Mouse (Mus musculus): ENCODE results near the gene Sin3b.

Gene Sin3b

DNA sequence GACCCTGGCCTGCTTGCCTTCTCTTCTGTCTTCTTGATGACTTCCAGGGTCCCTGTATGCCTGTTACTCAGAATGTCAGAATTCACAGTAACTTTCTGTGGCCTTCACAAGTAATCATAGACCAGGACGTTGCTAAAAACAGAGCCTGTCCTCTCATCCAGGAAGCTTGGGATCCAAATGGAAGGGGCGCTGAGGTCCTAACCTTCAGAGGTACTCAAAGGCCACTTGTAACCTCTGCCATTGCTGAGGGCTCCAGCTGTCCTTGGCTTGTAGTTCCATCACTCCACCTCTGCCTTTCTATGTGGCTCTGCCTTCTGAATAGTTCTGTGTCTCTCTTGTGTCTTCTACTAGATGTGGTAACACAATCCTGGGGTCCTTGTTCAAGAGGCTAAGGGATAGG lies 30.7 kb downstream of the Sin3b start:
- DNase-seq (ENCODE audit: low spot score) = no peak

DNA sequence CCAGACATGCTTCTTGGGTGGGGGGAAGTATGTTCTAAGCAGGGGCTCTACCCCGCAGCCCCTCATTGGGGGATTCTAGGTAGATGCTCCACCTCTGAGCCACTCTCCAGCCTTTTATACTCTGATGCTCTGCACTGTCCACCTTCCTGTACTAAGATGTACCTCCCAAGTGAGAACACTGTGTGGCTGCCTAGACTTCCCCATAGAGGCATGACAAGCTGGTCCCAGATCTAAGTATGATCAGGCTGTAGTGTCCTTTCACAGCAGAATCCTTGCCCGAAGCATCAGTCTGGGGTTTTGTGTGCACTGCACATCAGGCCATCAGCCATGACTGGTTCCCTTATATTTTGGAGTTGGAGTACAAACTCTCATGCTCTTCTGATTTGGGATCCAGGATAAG lies 32.9 kb downstream of the Sin3b start:
- no peak for DNase-seq (ENCODE audit: low spot score)

DNA sequence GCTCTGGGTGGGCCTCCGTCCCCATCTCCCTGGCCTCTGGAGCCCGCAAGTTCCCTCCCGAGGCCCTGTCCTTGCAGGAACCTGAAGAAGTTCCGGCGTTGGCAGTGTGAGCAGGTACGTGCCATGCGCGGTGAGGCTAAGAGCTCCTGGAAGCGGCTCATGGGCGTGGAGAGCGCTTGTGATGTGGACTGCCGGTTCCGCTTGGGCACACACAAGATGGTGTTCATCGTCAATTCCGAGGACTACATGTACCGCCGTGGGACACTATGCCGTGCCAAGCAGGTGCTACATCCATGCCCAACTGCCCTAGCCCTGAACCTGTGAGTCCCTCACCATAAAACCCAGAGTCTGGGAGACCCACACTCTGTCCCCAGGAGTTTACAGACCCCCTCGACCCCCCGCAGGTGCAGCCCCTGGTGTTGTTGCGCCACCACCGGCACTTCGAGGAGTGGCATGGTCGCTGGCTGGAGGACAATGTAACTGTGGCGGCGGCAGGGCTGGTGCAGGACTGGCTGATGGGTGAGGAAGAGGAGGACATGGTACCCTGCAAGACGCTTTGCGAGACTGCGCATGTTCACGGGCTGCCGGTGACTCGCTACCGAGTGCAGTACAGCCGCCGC lies 33.8 kb downstream of the Sin3b start:
- no peak for DNase-seq (ENCODE audit: low spot score)

DNA sequence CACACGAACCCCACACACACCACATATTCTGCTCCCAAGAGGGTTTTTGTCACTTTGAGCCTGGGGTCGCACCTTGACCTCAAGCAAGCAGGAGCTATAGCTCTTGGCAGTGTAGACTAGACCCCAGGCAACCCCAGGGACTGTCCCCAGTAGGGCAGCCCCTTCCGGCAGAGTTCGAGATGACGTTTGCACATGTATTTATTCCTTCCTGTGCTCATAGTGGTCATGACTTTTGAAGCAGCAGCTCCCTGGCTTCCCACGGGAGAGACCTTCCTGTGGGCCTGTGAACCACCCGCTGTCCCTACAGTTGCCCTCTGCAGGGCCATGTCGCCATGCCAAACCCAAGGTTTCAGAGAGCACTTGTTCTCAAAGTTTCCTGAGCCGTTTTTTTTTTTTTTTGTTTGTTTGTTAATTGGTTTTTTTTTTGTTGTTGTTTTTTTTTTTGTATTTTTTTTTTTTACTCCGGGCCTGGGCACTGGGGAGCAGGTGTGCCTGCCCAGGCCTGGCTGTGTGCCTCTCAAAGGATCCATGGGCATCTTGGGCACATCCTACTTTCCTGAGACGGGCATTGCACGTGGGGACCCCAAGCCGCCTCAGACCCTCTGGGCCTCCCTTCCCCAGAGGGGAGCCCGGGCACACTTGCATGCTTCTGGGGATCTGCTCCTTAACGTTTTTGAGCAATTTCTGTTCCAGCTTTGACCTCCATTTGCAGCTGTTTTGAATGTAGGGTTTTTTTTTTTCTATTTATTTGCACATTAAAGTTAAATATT lies 34.5 kb downstream of the Sin3b start:
- DNase-seq (ENCODE audit: low spot score) = no peak

DNA sequence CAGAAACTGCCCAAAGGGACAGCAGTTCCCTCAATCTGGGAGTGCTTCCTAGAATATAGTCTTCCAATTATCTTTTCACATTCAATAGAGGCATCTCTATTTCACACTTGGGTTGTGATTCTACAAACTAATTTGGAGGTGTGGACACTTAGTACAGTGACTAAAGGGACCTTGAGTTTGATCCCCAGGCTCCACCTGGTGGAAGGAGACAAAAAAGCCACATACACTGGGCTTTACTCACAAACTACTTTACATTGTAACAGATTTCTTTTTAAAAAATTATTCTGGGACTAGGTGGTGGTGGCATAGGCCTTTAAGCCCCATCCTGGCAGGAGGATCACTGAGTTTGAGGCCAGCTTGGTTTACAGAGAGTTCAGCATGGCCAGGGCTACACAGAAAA lies 35.2 kb downstream of the Sin3b start:
- no peak for DNase-seq (ENCODE audit: low spot score)

GRCm38 (mm10) chr8:72760216-72760615 lies 37.1 kb downstream of the Sin3b start:
- no peak for DNase-seq (ENCODE audit: low spot score)

GRCm38 (mm10) chr8:72761322-72762051 lies 38.4 kb downstream of the Sin3b start, which contains the start of gene F2rl3:
F2rl3 (plus strand) TSS chr8:72761880.
- DNase-seq (ENCODE audit: low spot score) = no peak

DNA sequence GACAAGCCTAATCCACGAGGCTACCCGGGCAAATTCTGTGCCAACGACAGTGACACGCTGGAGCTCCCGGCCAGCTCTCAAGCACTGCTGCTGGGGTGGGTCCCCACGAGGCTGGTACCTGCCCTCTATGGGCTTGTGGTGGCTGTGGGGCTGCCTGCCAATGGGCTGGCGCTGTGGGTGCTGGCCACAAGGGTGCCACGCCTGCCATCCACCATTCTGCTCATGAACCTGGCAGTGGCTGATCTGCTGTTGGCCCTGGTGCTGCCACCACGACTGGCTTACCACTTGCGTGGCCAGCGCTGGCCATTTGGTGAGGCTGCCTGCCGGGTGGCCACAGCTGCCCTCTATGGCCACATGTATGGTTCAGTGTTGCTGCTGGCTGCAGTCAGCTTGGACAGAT lies 39.2 kb downstream of the Sin3b start:
- no peak for DNase-seq (ENCODE audit: low spot score)

DNA sequence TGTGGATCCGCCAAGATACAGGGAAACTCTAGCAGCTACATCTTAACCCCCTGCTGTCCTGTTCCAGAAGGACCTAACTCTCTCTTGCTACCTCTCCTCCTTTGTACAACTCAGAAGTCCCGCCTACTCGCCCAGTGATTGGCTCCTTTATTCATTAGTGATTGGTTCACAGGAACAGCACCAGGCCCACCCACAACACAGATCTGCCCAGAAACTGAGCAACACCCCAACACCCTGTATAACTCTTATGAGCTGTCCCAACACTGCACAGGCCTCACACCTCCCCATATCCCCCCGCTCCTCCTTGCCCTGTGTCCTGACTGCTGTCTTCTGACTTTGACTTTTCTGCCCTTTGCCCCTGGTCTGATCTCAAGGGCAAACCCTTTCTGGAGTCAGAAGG lies 42.6 kb downstream of the Sin3b start:
- DNase-seq (ENCODE audit: low spot score) = no peak

- no peak for DNase-seq (ENCODE audit: low spot score)
Observed at GRCm38 (mm10) chr8:72766777-72767176, 43.7 kb downstream of the Sin3b start.

GRCm38 (mm10) chr8:72777797-72778196 lies 54.7 kb downstream of the Sin3b start:
- DNase-seq (ENCODE audit: low spot score) = no peak

GRCm38 (mm10) chr8:72780644-72781043 lies 57.6 kb downstream of the Sin3b start:
- no peak for DNase-seq (ENCODE audit: low spot score)

DNA sequence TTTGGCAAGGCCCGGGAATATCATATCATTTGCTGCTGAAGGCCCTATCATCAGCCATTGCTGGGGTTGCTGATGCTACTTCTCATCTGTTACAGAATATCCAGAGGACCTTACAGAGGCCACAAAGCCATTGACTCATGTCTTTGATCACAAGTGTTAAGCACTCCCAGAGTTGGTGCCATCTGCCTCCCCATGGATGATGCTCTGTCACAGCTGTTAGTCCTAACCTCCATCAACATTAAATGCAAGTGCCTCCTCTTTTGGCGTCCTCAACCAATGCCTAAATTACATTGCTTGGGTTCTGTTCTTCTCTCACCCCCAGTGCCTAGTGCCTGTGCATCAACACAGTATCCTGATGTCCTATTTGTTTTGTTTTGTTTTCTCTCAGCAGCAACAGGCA lies 78.5 kb downstream of the Sin3b start:
- no peak for DNase-seq (ENCODE audit: low spot score)
